8 mouse cellular contexts compared by ENCODE assay signal in the genomic region with DNA sequence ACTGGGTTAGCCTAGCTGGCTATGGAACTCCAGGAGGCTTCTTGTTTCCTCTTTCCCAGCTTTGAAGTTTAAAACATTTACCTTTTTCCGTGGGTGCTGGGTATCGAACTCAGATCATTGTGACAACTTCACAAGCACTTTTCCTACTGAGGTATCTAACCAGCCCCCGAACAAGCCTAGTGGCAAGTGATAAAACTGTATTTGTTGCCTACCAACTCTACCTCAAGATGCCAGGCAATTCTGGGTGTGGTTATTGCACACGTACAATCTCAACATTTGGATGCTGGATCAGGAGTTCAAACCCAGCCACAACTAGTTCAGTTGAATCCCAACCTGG. TPM values are rescaled to one million over a fixed set of nuclear protein-coding genes. Genes with fewer than 3 reads are reported as not detected.
DNase-seq lines count a peak whose midpoint lies in the region; ATAC-seq and TF ChIP-seq lines count a peak whose summit lies in the region.
"Had no signal": no experiment of that assay in that cellular context is flagged by ENCODE, and none has a peak within 500 bp of the region (broad histone marks: within the 10 kb centered on the region; RNA-seq: fewer than 3 reads in every experiment).

No protein-coding gene starts in this region.

- H3K27me3 ChIP-seq in kidney, embryonic 15.5 days, result no peaks in the 10 kb centered on the region
- H3K27me3 ChIP-seq in MEL (ENCODE audit: control insufficient read depth in 1 of 2, insufficient read depth in 2 of 2, low read length in 2 of 2), result no peaks in the 10 kb centered on the region
- H3K27me3 ChIP-seq in hindbrain, embryonic 10.5 days (ENCODE audit: insufficient read depth, poor library complexity, severe bottlenecking), result no peaks in the 10 kb centered on the region
- H3K27me3 ChIP-seq in midbrain, embryonic 12.5 days, result no peaks in the 10 kb centered on the region

- no peak for TF ChIP-seq EP300 in MEL (IDR thresholded peaks at IDR 0.05; ENCODE audit: low read depth in 1 of 2, low read length in 2 of 2)

- H3K27ac ChIP-seq in kidney, embryonic 15.5 days, result no peak overlapping the region
- H3K27ac ChIP-seq in MEL (ENCODE audit: control insufficient read depth, low read depth, low read length), result peak overlapping the region; percentile 79
- H3K27ac ChIP-seq in hindbrain, embryonic 10.5 days, result peak overlapping the region; percentile 95; the same call in 1 of the 2 replicates
- H3K27ac ChIP-seq in midbrain, embryonic 12.5 days (replicated peaks), result no peak overlapping the region

- no peak; a peak in 1 of 6 replicates for TF ChIP-seq CTCF in MEL (IDR thresholded peaks at IDR 0.05 in 2 of 3, conservative IDR thresholded peaks at IDR 0.05 in 1 of 3; ENCODE audit: control insufficient read depth in 1 of 3, insufficient read depth in 1 of 3, low read depth in 2 of 3, low read length in 3 of 3, poor library complexity in 1 of 3, severe bottlenecking in 1 of 3)

- no peaks in the 10 kb centered on the region for H3K36me3 ChIP-seq in kidney, embryonic 15.5 days
- peaks cover 0 to 20% of the 10 kb centered on the region in 2 experiments; a peak in 2 of 4 replicates for H3K36me3 ChIP-seq in MEL (ENCODE audit: control insufficient read depth in 1 of 2, insufficient read depth in 2 of 2, low read length in 2 of 2)
- H3K36me3 ChIP-seq in hindbrain, embryonic 10.5 days, result no peaks in the 10 kb centered on the region
- H3K36me3 ChIP-seq in midbrain, embryonic 12.5 days, result no peaks in the 10 kb centered on the region

- no peak for ATAC-seq in kidney, embryonic 15.5 days (replicated peaks; ENCODE audit: low FRiP score)
- no peak for ATAC-seq in midbrain, embryonic 12.5 days (ENCODE audit: low FRiP score, low read depth)

- H3K4me1 ChIP-seq in kidney, embryonic 15.5 days, result peaks cover 43% of the 10 kb centered on the region
- peaks cover 2 to 31% of the 10 kb centered on the region in 2 experiments for H3K4me1 ChIP-seq in MEL (ENCODE audit: control insufficient read depth in 1 of 2, insufficient read depth in 2 of 2, low read length in 2 of 2)
- peaks cover 44% of the 10 kb centered on the region for H3K4me1 ChIP-seq in hindbrain, embryonic 10.5 days (replicated peaks)
- H3K4me1 ChIP-seq in midbrain, embryonic 12.5 days, result peaks cover 21% of the 10 kb centered on the region

- no peak overlapping the region for H3K9ac ChIP-seq in kidney, embryonic 15.5 days
- peak overlapping the region; percentile 73 for H3K9ac ChIP-seq in MEL (ENCODE audit: control insufficient read depth, low read depth, low read length, poor library complexity, severe bottlenecking)
- H3K9ac ChIP-seq in midbrain, embryonic 12.5 days (replicated peaks), result no peak overlapping the region

- no peaks in the 10 kb centered on the region for H3K9me3 ChIP-seq in kidney, embryonic 15.5 days (replicated peaks)
- no peaks in the 10 kb centered on the region for H3K9me3 ChIP-seq in MEL (replicated peaks; ENCODE audit: insufficient read depth, low read length)
- no peaks in the 10 kb centered on the region for H3K9me3 ChIP-seq in hindbrain, embryonic 10.5 days
- H3K9me3 ChIP-seq in midbrain, embryonic 12.5 days, result no peaks in the 10 kb centered on the region

- no peak overlapping the region for H3K4me3 ChIP-seq in kidney, embryonic 15.5 days (replicated peaks)
- H3K4me3 ChIP-seq in MEL (ENCODE audit: control insufficient read depth in 1 of 2, insufficient read depth in 1 of 2, low read depth in 2 of 2, low read length in 2 of 2), result peak overlapping the region; percentile 53 to 71
- H3K4me3 ChIP-seq in hindbrain, embryonic 10.5 days, result no peak overlapping the region
- no peak overlapping the region for H3K4me3 ChIP-seq in midbrain, embryonic 12.5 days

- DNase-seq in kidney, postnatal 36 days, result no peak
- peak; percentile 80 for DNase-seq in MEL (ENCODE audit: low read depth, low spot score)
- DNase-seq in hindbrain, embryonic 10.5 days (ENCODE audit: low spot score), result no peak
- no peak for DNase-seq in gastrocnemius, postnatal 14 days
- no peak for DNase-seq in left cerebral cortex, postnatal 4 days

- TF ChIP-seq RAD21 in MEL (IDR thresholded peaks at IDR 0.05; ENCODE audit: low read depth, low read length), result no peak

- intact Hi-C loops in gastrocnemius, postnatal 14 days (cut with DNase I; ENCODE audit: low total_unique reads), result no loop called here
- intact Hi-C loops in left cerebral cortex, postnatal 4 days (cut with DNase I), result no loop called here

- 93% methylated on average over 4 of the region's 4 CpGs for WGBS in kidney, embryonic 15.5 days
- 91% methylated on average over 4 of the region's 4 CpGs for WGBS in hindbrain, embryonic 10.5 days
- WGBS in midbrain, embryonic 12.5 days, result 92% methylated on average over 4 of the region's 4 CpGs

- peaks cover 28% of the 10 kb centered on the region for H3K79me2 ChIP-seq in MEL (ENCODE audit: control insufficient read depth, insufficient read depth, low read length, poor library complexity)

- H3K4me2 ChIP-seq in kidney, embryonic 15.5 days, result peak overlapping the region; percentile 88
- peak overlapping the region; percentile 74 for H3K4me2 ChIP-seq in midbrain, embryonic 12.5 days (replicated peaks)

- no peak for TF ChIP-seq POLR2A in MEL (IDR thresholded peaks at IDR 0.05; ENCODE audit: control insufficient read depth in 1 of 2, insufficient read depth in 1 of 2, low read depth in 1 of 2, low read length in 2 of 2, poor library complexity in 1 of 2)

TF ChIP-seq in MEL, 35 proteins besides CTCF, POLR2A, EP300 and RAD21:
- TF ChIP-seq MYC (IDR thresholded peaks at IDR 0.05; ENCODE audit: low read depth, low read length) (no peak), CHD2 (IDR thresholded peaks at IDR 0.05; ENCODE audit: low read length) (no peak), CHD1 (IDR thresholded peaks at IDR 0.05; ENCODE audit: low read depth, low read length) (0 out of 2 replicates have a peak, but pooled peaks have one; percentile 12), SMC3 (IDR thresholded peaks at IDR 0.05; ENCODE audit: low read depth, low read length) (no peak)
TF ChIP-seq in MEL: peak in this region for 1.

RNA-seq across cellular contexts. Expression of gene Pla2g6, which starts 0.7 kb away (rescaled TPM):
- polyA plus RNA-seq in kidney, embryonic 15.5 days (2015; fragmentation: Nextera tagmentation; extraction: Ambion mirVana), result 16.9 and 17.7 TPM in 2 replicates
- 11.8 and 12.0 TPM in 2 replicates for total RNA-seq in MEL (2012; rRNA removed)
- 10 to 100 TPM in 1 of 2 experiments, not detected in 1; 24.7 TPM for polyA plus RNA-seq in MEL (2012; ENCODE audit: insufficient read depth in 1 of 2, insufficient read length in 2 of 2, low read depth in 1 of 2, low replicate concordance in 2 of 2, missing spikeins in 1 of 2)
- 24.2 and 25.3 TPM in 2 replicates for polyA plus RNA-seq in hindbrain, embryonic 10.5 days (2016; fragmentation: Nextera tagmentation; extraction: Ambion mirVana)
- polyA plus RNA-seq in midbrain, embryonic 12.5 days (2016; fragmentation: Nextera tagmentation; extraction: Ambion mirVana), result 35.4 and 37.1 TPM in 2 replicates
- 1 to 10 TPM; 9.0 to 9.8 TPM for total RNA-seq in gastrocnemius, postnatal 14 days (2021)
- total RNA-seq in left cerebral cortex, postnatal 4 days (2021), result 10 to 100 TPM; 24.5 to 25.6 TPM

RNA-seq across cellular contexts. Expression of gene Maff, which starts 17.5 kb away (rescaled TPM):
- polyA plus RNA-seq in kidney, embryonic 15.5 days (2015; fragmentation: Nextera tagmentation; extraction: Ambion mirVana), result 3.8 and 4.4 TPM in 2 replicates
- total RNA-seq in MEL (2012; rRNA removed), result 3.3 TPM in 2 replicates
- polyA plus RNA-seq in MEL (2012; ENCODE audit: insufficient read depth in 1 of 2, insufficient read length in 2 of 2, low read depth in 1 of 2, low replicate concordance in 2 of 2, missing spikeins in 1 of 2), result 1 to 10 TPM in 1 of 2 experiments, not detected in 1; 5.8 TPM
- 0.97 and 1.1 TPM in 2 replicates for polyA plus RNA-seq in hindbrain, embryonic 10.5 days (2016; fragmentation: Nextera tagmentation; extraction: Ambion mirVana)
- 0.97 and 1.2 TPM in 2 replicates for polyA plus RNA-seq in midbrain, embryonic 12.5 days (2016; fragmentation: Nextera tagmentation; extraction: Ambion mirVana)
- total RNA-seq in gastrocnemius, postnatal 14 days (2021), result 1 to 10 TPM; 1.4 to 2.7 TPM
- 1 to 10 TPM; 1.5 to 1.9 TPM for total RNA-seq in left cerebral cortex, postnatal 4 days (2021)

RNA-seq across cellular contexts. Expression of gene Baiap2l2, which starts 43.6 kb away (rescaled TPM):
- 13.4 and 14.3 TPM in 2 replicates for polyA plus RNA-seq in kidney, embryonic 15.5 days (2015; fragmentation: Nextera tagmentation; extraction: Ambion mirVana)
- total RNA-seq in MEL (2012; rRNA removed), result 1.1 TPM in 1 of 2 replicates, not detected in the other
- polyA plus RNA-seq in MEL (2012; ENCODE audit: insufficient read depth in 1 of 2, insufficient read length in 2 of 2, low read depth in 1 of 2, low replicate concordance in 2 of 2, missing spikeins in 1 of 2), result under 1 TPM in 1 of 2 experiments, not detected in 1; 0.60 TPM
- polyA plus RNA-seq in hindbrain, embryonic 10.5 days (2016; fragmentation: Nextera tagmentation; extraction: Ambion mirVana), result 1.7 and 2.0 TPM in 2 replicates
- polyA plus RNA-seq in midbrain, embryonic 12.5 days (2016; fragmentation: Nextera tagmentation; extraction: Ambion mirVana), result 0.72 and 2.4 TPM in 2 replicates
- total RNA-seq in gastrocnemius, postnatal 14 days (2021), result 1 to 10 TPM in 1 of 2 experiments, under 1 TPM in 1; 0.69 to 4.0 TPM
- 10 to 100 TPM in 1 of 2 experiments, 1 to 10 TPM in 1; 10.0 to 11.3 TPM for total RNA-seq in left cerebral cortex, postnatal 4 days (2021)
- total RNA-seq: adrenal gland, postnatal 25 days had no signal

Comparison
In these comparisons a context has a peak if more than half of its experiments do, and no peak if none do; other contexts are left out.
1. H3K27ac ChIP-seq: peak in MEL (single experiment) and hindbrain, embryonic 10.5 days (single experiment); none in kidney, embryonic 15.5 days (single experiment) and midbrain, embryonic 12.5 days (single experiment).
2. H3K4me3 ChIP-seq: peak in MEL (2 of 2); none in kidney, embryonic 15.5 days (single experiment), hindbrain, embryonic 10.5 days (single experiment) and midbrain, embryonic 12.5 days (single experiment).